Mouse (Mus musculus) layer of hippocampus, postnatal 14 days (tissue): ENCODE results near the gene Ell2. TPM values are rescaled to one million over a fixed set of nuclear protein-coding genes. Genes with fewer than 3 reads are reported as not detected.
"Not testable (repeated sequence)": the region's sequence is repeated elsewhere in the genome, so short reads cannot be mapped to it uniquely, and the experiment has no call there.

Source experiments
- DNase-seq, 2 experiments: peaks; one replicate each; pipeline ENCODE4 v3.0.0; 2021 to 2022; ENCODE audit warnings: low spot score in 2 of 2, mixed read lengths in 1 of 2
- long read RNA-seq, 2 experiments: library from polyadenylated mRNA; stranded (forward); transcript quantifications; one replicate each; pipeline ENCODE4 v2.0.0; 2021
- total RNA-seq, 2 experiments: library from RNA; stranded (reverse); gene quantifications; 2 replicates each; pipeline ENCODE4 v1.2.3; 2021

The Ell2 gene
- 10 to 100 TPM; 32.6 to 32.8 TPM for total RNA-seq
- long read RNA-seq, experiment 1: 0 reads
- long read RNA-seq, experiment 2, full-length matches to known transcripts: 4 of 8 reads
- long read RNA-seq, experiment 2, partial matches to known transcripts: 3 of 8 reads
- long read RNA-seq, experiment 2, other reads (novel, unspliced or antisense): 1 of 8 reads

DNA sequence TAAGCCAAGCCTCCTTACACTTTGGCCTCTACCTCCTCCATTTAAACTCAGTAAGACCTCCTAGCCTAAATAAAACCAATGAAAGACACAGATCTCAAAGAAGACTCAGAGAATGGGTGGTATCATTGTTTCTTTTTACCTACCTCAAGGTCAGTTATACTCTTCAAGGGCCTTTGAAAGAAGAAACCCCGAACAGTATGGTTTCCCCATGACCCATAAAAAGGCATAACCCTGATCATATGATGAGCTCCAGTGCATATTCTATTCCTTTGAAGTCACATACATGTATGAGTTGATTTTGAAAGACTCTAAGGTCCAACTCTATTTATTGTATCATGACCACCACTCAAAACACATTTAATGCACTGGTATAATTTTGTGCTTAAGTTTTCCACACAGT, at the start of gene Ell2:
Ell2 (plus strand) TSS at position 301 of the 400 bp plus-strand sequence.
- DNase-seq: no peak

DNA sequence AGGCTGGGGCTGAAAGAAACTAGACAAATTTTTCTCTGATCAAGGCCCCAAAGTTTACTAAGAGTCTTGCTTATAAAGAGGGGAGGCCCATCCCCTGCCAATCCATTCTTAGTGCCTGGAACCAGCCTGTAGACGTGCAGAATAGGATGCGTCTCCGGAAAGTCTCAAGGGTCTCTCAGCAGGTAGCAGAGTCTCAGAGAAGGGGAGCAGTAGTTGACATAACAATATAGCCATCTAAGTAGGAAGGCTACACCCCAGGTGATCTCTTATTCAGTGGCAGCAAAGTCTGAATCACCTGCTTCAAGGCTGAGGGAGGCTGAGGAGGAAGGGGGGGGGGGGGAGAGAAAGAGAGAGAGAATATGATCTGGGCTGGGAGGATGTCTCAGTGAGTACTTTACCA, 21.1 kb upstream of the Ell2 start:
- DNase-seq: no peak

DNA sequence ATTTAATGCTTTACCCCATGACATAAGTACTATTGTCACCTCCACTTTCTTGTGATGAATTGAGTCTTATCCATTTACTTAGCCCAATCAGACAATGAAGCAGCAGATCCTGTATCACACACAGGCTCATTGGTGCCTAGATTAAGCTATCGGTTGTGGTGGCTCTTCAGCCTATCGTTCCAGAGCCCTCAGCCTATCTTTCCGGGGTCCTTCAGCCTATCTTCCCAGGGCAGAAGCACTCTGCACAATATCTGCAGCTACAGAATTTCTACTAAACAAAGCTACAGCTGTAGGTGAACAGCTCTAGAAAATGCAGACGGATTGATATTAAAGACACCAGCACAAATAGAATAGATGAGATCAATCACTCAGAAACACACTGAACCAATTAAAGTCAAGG, 19.6 kb upstream of the Ell2 start:
- no peak for DNase-seq

DNA sequence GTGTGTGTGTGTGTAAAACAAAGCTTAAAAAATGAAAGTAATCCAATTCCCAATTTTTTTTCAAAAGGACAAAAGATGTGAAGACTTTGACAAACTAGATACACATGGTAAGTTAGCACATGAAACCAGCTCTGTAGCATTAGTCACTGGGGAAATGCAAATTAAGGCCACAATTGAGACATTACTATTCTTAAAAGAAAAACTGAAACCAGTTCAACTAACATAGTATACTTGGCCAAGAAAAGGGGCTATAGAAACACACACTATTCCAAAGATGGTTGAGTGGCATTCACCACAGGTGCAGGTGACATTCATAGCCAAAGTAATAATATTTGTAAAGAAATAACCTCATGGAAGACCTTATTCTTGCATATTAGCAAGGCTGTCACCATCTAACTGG, 14.9 kb upstream of the Ell2 start:
- no peak for DNase-seq

DNA sequence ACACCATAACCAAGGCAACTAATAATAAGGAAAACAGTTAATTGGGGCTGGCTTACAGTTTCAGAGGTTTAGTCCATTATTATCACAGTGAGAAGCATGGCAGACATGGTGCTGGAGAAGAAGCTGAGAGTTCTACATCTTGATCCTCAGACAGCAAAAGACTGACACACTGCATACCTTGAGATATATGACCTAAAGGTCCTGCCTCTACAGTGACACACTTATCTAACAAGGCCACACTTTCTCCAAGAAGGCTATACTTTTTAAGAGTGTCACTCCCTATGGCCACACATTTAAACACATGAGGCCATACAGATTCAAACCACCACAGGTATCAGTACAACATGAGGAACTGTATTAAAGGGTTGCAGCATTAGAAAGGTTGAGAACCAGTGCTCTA, 13.5 kb upstream of the Ell2 start:
- DNase-seq: no peak

DNA sequence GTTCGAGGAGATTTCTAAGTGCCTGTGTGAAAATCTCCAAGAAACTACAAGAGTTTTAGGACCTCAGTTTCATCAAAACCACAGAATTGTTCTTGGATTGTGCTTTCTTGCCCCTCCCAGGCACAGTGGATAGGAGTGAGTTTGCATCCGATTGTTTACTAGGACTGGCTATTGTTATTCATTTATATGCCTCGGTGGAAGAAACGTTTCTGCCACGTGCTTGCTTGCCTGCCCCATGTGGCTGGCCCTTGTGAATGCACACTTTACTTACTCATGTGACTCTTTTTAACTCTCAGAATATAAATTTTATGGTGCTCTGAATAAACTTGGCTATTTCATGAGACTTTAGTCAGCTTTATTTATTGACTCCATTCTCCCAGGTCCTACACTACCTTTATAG, 3.7 kb upstream of the Ell2 start:
- DNase-seq: no peak

DNA sequence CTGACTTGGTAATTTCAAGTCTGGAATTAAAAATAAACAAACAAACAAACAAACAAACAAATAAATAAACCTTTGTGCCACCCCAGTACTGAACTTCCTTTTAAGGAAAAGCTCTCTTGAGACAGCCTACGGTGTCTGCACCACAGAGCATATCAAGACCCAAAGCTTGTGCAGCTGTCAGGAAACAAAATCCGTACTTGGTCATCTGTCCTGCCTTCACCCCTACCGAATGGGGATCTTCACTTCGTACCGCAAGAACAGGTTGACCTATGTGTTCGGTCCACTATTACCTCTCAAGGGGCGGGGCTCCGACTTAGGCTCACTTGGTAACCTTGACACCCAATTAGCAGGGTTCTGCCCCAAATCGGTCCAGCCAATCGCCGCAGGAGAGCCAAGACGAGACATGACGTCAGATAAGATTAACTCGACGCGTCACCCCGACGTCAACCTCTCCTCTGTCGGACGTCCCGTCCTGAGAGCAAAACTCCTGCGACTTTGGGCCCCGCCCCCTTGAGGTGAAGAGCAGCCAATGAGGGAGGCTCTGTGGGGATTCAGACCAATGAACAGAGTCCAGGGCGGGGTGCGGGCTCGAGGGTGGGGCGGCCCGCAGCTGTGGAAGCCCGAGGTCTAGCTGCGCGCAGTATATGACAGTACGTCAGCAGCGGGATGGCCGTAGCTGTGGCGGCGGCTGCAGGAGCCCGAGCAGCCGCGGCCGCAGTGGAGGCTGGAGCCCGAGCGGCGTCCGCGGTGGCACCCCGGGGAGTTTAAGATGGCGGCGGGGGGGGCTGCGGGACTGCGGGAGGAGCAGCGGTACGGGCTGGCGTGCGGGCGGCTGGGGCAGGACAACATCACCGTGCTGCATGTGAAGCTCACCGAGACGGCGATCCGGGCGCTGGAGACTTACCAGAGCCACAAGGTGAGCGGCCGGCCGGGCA, 592 bp downstream of the Ell2 start:
- DNase-seq: peak; percentile 73 to 85

DNA sequence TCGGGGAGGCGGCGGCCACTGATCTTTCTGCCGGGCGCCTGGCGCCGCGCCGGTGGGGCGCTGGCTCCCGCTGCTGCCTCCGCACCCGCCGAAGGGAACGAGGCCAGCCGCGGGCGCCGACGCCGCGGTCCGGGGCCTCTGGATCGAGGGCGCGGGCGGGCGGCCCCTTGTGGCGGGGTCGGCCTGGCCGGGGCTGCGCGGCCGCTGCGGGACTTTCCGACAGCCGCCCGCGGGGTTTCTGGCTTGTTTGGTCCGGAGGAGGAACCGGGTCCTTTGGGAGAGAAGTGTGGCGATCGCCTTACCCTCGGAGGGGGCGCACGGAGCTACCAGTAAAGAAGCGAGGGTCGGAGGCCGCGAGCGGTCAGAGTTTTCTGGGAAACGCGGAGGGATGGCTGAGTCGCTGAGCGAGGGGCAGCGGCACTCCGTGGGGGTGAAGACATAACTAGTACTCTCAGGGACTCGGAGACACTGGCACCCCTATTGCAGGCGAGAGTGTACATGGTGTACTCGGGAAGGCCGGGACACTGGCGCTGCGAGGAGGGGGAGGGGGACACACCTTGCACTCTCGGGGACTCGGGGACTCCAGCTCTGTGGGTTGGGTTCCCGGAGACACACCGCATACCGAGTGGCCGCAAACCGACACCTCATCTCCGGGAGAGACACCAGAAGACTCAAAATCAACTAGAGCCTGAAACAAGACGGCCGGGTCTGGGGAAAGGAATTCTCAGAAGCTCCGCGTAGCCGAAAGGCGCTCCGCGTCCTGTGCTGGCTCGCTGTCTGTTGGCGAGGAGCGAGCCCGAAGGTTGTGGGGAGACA, 1.5 kb downstream of the Ell2 start:
- DNase-seq: peak; percentile 39 to 45

DNA sequence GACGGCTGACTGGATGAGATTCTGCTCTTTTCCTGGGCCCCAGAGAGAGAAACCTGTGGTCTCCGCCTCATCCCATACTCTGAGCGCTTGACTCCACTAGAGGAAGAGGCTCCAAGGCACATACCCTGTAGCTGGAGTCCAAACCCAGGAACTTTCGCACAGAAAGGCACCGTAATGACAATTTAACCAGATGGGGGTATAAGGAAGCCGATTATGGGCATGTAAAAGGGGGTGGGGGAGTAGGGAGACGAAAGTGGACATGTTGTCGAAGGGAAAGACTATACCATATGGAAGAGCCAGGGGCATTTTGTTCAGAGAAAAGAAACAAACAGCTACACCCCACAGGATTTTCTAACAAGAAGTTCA, 2.1 kb downstream of the Ell2 start:
- no peak for DNase-seq

DNA sequence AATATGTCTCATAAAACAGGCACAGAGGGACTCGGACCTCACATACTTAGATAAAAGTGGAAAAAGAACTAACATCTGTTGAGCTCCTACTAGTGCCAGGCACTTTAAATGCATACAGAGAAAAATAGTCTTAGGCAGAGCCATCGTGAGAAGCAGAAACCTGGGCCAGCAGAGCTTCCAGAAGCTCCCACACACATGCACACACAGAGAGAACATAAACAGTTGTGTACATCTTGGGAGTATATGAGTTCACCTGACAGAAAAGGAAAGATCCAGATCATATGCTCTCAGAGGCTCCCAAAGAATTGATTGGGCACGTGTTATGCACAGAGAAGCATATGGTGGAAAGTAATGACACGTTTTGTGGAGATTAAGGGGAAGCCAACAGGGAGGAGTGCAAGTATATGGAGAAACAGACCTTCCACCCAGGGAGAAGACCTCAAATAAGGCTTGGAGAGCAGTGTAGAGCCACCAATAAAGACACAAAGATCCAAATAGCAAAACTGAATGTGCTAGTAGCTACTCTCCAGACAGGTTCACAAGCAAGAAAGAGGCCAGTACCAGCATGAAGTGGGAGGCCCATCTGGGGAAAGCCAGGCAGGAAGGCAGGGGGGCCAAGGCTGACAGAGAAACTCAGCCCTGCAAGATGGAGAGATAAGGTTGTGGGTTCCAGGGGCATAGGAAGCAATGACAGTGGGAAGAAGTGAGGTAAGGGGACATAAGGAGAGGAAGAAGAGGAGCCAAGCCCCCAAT, 2.6 kb downstream of the Ell2 start:
- peak in 1 of 2 experiments; percentile 8 for DNase-seq

DNA sequence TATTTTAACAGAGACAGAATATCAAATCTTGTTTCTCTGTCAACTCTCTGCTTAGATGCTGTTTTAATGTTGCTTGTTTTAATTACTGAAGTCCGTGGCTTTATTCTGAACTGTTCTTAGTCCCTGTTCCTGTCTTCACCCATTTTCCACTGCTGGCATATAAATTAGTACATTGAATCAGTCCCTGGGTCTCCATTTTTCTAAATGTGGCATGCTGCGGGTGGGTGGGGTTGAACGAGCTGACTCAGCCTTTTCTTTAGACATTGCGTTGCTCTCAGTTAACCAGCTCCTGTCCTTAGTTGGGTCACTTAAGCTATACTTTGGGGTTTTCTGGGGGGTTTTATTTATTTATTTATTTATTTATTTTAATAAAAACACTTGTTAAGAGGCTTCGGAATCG, 3.6 kb downstream of the Ell2 start:
- DNase-seq: no peak

DNA sequence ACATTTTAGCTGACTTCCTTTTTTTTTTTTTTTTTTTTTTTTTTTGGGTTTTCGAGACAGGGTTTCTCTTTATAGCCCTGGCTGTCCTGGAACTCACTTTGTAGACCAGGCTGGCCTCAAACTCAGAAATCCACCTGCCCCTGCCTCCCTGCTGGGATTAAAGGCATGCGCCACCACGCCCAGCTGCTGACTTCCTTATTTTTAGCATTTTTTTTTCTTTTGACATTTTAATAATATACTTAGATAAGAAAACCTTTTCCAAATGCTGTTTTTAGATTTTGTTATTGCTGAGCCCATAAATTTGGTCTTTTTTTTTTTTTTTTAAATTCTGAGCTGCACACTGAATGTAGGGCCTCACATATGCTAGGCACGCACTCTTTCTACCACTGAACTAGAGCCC, 5.0 kb downstream of the Ell2 start:
- DNase-seq: not testable (repeated sequence)

DNA sequence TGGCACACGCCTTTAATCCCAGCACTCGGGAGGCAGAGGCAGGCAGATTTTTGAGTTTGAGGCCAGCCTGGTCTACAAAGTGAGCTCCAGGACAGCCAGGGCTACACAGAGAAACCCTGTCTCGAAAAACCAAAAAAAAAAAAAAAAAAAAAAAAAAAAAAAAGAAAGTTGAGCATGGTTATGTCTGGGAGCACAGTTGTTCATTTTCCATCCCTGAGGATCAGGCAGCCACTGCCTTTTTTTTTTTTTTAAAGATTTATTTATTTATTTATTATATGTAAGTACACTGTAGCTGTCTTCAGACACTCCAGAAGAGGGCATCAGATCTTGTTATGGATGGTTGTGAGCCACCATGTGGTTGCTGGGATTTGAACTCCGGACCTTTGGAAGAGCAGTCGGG, 6.0 kb downstream of the Ell2 start:
- not testable (repeated sequence) for DNase-seq

DNA sequence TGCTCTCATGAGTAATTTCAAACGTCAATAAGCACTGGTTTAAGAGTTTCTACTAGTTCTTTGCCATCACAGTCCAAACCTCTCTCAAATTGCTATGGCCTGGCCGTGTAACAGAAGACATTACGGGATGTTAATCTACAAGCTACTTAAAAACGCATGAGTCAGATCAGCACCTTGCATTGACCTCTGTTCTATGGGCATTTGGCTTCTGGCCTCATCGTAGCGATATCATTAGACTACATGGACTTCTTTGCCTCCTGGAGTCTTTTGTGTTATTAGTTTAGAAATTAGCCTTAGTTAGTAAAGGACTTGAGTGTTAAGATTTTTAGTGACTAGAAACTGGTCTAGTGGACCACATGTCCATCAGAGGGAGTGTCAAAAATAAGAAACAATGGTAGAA, 7.8 kb downstream of the Ell2 start:
- DNase-seq: no peak

DNA sequence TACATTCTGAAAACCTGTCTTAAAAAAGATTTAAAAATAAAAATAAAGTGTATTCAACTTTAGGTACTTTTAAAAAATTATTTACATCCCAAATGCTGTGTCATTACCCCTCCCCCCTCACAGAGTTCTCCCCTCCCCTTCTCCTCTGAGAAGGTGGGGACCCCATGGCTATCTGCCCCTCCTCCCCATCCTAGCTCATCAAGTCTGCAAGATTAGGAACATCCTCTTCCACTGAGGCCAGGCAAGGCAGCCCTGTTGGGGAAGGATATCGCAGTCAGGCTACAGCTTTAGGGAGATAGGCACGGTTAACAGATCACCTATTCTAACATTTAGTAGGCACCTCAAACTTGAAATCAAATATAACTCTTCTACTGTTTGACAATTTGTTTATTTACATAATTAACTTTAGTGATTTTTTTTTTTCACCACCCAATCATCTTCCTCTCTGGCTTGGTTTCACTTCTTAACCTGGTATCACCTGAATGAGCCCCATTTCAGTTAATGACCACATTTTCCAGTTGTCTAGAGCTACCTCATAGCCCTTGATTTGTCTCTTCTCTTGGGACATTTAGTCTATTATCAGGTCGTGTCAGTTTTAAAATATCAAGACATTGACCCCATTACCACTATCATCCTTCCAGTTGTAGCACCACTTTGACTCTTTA, 11.2 kb downstream of the Ell2 start:
- DNase-seq: no peak

DNA sequence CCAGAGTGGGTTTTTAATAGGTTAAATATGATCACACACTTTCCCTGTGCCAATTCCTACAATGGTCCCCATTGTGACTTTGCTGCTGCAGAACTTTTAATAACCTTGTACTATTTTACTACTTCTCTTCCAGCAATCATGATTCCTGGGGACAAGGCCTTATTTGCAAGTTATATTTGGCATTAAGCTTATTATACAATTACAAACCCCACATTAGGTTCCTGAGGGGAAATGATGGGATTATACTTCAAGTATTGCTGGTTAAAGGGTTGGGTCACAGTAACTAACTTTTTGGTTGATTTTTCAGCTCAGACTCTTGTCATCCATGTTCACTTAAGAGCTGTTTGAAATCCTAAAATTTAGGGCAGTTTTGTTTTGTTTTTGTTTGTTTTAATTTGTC, 11.8 kb downstream of the Ell2 start:
- no peak for DNase-seq

DNA sequence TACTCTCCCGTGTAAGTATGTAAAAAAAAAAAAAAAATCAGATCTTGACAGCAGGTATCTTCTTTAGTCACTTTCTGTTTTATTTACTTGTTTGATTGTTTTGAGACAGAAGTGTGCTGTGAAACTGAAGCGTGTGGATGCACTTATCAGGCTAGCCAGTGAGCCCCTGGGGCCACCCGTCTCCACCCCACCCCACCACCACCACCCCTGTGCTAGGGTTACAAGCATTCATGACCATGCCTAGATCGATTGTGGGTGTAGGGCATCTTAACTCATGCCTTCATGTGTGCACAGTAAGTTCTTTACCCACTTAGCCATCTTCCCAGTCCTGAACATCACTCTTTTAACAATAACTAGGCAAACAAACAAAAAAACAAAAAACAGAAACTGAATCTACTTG, 13.1 kb downstream of the Ell2 start:
- DNase-seq: no peak

DNA sequence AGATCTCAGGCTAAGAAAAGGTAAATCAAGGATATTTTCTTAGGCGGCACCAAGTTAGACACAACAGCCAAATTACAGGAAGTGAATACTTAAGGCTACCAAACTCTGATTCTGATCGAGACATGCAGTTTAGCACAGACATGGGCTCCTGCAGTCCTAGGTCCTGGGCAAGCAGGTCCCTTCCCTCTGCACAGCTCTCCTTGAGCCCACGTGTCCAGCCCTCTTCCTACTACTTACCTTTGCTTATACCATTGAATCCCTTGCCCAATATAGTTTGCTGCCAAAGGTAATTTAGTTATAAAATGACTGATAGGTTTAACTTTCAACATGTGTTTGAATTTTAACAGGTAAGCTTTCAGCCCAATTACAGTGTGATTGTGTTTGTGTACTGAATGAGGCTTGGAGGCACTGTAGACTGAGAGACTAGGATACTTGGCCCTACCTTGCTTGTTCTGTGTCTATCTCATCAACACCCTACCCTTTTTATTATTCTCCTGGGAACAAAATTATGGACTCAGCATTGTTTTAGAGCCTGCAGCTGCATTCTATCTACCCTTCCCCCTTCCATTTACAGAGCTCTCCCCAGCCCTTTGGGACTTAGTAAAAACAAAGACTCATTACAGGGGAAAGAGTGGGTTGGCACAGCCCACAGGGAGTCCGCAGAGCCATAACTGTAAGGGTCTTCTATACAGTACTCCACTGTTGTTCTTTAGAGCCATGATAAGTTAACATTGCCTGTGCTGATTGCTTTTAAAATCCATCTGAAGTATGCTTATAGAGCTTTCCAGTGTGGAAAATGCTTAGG, 20.2 kb downstream of the Ell2 start:
- DNase-seq: no peak

DNA sequence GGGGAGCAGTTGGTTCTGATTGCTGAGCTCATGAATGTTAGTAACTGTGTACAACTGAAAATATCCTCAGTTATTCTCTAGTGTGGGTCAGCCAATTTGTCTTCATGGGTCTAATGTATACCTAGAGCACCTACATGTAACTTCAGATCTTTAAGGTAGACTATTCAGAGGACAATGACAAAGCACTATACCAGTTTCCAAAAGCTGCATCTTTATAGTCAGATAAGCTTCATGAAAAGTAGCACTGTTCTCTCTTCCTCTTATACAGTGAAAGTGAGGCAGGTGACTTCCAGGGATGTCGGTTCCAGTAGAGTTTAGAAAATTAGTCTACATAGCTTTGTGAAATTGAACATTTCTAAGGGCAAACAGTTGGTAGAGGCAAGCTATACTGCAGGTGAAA, 21.4 kb downstream of the Ell2 start:
- no peak for DNase-seq

DNA sequence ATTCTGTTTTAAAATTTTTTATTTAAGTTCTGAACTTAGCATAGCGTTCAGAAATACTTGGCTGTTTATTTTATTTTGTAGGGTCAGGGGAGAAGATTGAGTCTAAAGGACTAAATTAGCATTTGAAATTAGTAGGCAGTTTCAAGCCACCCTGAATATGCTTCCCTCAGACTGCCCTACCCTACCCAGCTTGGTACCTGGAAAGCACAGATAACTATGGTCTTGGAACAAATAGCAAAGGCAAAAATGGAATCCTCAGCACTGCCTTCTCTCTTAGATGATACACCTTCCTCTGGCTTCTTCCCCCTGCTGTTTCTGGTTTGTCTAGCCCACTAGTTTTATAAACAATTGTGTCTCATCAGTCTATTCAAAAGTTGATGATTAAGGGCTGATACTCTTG, 23.3 kb downstream of the Ell2 start:
- DNase-seq: no peak
